Mouse (Mus musculus): ENCODE data around the gene Ikzf1. TPM values are rescaled to one million over a fixed set of nuclear protein-coding genes. Genes with fewer than 3 reads are reported as not detected.

The Ikzf1 gene
- total and polyA plus RNA-seq, 2 experiments = 1.2 to 3.3 TPM

DNA sequence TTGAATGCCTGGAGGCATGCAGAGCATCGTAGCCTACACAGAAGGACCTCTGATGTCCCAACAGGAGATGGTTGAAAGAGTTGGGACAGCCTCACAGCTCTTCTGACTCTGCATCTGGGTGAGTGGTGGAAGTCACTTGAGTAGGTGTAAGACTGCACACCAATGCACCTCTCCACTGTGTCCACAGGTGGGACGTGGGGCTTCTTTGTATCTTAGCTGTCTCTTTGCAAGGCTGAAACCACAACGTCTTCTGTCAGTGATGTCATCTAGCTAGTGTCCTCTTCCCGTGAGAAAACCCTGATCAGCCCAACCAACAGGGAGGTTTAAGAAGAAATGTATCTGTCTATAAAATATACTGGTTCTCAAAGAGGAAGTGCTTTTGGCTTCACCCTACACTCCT is 52.1 kb downstream of the Ikzf1 start:
- no peak for DNase-seq (ENCODE audit: extremely low read depth, low read depth, low spot score)
- 83% methylated on average over 4 of the region's 4 CpGs for WGBS
- TF ChIP-seq CTCF (IDR thresholded peaks at IDR 0.05; ENCODE audit: low read depth, low read length) (no peak), POLR2A (IDR thresholded peaks at IDR 0.05; ENCODE audit: extremely low read depth, insufficient read depth, low read length) (no peak)
- Histone ChIP-seq H3K79me2 (ENCODE audit: control insufficient read depth, insufficient read depth, low read length) (no peaks in the 10 kb centered on the region), H3K9ac (ENCODE audit: low read depth, low read length) (no peak overlapping the region), H3K36me3 (ENCODE audit: control insufficient read depth, insufficient read depth, low read length) (no peaks in the 10 kb centered on the region), H3K4me3 (ENCODE audit: insufficient read depth, low read depth, low read length) (no peak overlapping the region), H3K27me3 (ENCODE audit: control insufficient read depth, insufficient read depth, low read length) (no peaks in the 10 kb centered on the region), H3K27ac (replicated peaks; ENCODE audit: insufficient read depth, low read depth, low read length) (no peak overlapping the region), H3K4me1 (ENCODE audit: control insufficient read depth, insufficient read depth, low read length) (no peaks in the 10 kb centered on the region)

DNA sequence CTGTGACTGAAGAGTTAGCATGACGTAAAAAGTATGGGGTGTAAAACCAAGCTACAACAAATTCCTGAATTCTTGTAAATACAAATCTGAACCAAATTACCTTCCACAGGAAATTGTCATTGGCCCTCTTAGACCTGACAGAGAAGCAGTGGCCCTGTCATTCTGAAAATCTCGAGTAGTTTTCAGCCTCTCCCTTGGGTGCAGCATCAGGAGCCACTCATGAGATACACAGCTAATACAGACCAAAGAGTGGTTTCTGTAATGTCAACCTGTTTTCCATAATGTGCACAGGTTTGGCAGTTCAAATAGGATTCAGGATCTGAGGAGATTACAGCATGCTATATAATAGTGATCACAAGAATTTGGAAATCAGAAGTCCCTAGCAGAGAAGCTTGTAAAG is 52.8 kb downstream of the Ikzf1 start:
- no peak for DNase-seq (ENCODE audit: extremely low read depth, low read depth, low spot score)
- WGBS = 57% methylated on average over 2 of the region's 2 CpGs
- Histone ChIP-seq H3K27ac (replicated peaks; ENCODE audit: insufficient read depth, low read depth, low read length) (no peak overlapping the region), H3K36me3 (ENCODE audit: control insufficient read depth, insufficient read depth, low read length) (no peaks in the 10 kb centered on the region), H3K9ac (ENCODE audit: low read depth, low read length) (no peak overlapping the region), H3K27me3 (ENCODE audit: control insufficient read depth, insufficient read depth, low read length) (no peaks in the 10 kb centered on the region), H3K4me1 (ENCODE audit: control insufficient read depth, insufficient read depth, low read length) (no peaks in the 10 kb centered on the region), H3K4me3 (ENCODE audit: insufficient read depth, low read depth, low read length) (no peak overlapping the region), H3K79me2 (ENCODE audit: control insufficient read depth, insufficient read depth, low read length) (no peaks in the 10 kb centered on the region)
- TF ChIP-seq CTCF (IDR thresholded peaks at IDR 0.05; ENCODE audit: low read depth, low read length) = no peak

DNA sequence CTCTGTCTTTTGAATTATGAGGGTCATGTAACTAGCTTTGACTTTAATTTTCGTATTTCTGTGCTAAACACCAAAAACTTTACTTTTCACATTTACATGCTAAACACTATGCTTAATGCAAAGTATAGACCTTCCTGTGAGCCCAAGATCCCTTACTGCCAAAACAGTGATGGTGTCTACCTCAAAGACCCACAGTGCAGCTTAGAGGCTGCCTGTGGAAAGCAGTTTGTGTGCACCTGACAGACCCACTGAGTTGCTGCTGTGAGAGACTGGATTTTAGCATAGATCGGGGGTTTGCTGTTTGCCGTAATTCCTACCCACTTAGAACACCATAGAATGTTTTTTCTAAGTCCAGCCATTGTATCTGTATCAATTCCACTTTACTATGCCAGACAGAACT is 54.3 kb downstream of the Ikzf1 start:
- H3K4me1 ChIP-seq (ENCODE audit: control insufficient read depth, insufficient read depth, low read length) = no peaks in the 10 kb centered on the region
- no peak overlapping the region for H3K9ac ChIP-seq (ENCODE audit: low read depth, low read length)
- H3K27me3 ChIP-seq (ENCODE audit: control insufficient read depth, insufficient read depth, low read length) = no peaks in the 10 kb centered on the region
- no peak for DNase-seq (ENCODE audit: extremely low read depth, low read depth, low spot score)
- no peak overlapping the region for H3K4me3 ChIP-seq (ENCODE audit: insufficient read depth, low read depth, low read length)
- no peaks in the 10 kb centered on the region for H3K36me3 ChIP-seq (ENCODE audit: control insufficient read depth, insufficient read depth, low read length)
- TF ChIP-seq POLR2A (IDR thresholded peaks at IDR 0.05; ENCODE audit: extremely low read depth, insufficient read depth, low read length) (no peak), CTCF (IDR thresholded peaks at IDR 0.05; ENCODE audit: low read depth, low read length) (no peak)
- WGBS = 84% methylated on average over 3 of the region's 3 CpGs
- no peak overlapping the region for H3K27ac ChIP-seq (replicated peaks; ENCODE audit: insufficient read depth, low read depth, low read length)
- H3K79me2 ChIP-seq (ENCODE audit: control insufficient read depth, insufficient read depth, low read length) = no peaks in the 10 kb centered on the region

DNA sequence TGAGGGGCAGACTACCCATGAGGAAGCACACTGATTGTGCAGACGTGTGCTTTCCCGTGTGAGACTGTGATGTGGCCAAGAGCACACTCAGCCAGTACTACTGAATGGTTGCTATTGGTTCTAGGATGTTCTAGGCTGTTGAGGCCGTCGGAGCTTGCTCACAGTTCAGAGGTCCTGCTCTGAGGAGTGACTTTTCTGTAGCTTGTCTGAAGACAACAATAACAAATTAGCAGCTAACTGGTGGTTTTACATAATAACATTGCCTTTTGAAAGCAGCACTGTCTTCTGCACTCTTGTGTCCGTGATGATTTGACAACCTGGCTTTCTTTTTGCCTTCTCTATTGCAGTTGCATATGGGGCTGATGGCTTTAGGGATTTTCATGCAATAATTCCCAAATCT is 55.8 kb downstream of the Ikzf1 start:
- no peak overlapping the region for H3K9ac ChIP-seq (ENCODE audit: low read depth, low read length)
- WGBS = 65% methylated on average over 5 of the region's 5 CpGs
- H3K4me3 ChIP-seq (ENCODE audit: insufficient read depth, low read depth, low read length) = no peak overlapping the region
- H3K36me3 ChIP-seq (ENCODE audit: control insufficient read depth, insufficient read depth, low read length) = no peaks in the 10 kb centered on the region
- no peak for DNase-seq (ENCODE audit: extremely low read depth, low read depth, low spot score)
- no peak overlapping the region for H3K27ac ChIP-seq (replicated peaks; ENCODE audit: insufficient read depth, low read depth, low read length)
- no peaks in the 10 kb centered on the region for H3K4me1 ChIP-seq (ENCODE audit: control insufficient read depth, insufficient read depth, low read length)
- H3K79me2 ChIP-seq (ENCODE audit: control insufficient read depth, insufficient read depth, low read length) = no peaks in the 10 kb centered on the region
- TF ChIP-seq POLR2A (IDR thresholded peaks at IDR 0.05; ENCODE audit: extremely low read depth, insufficient read depth, low read length) (no peak), CTCF (IDR thresholded peaks at IDR 0.05; ENCODE audit: low read depth, low read length) (no peak)
- H3K27me3 ChIP-seq (ENCODE audit: control insufficient read depth, insufficient read depth, low read length) = no peaks in the 10 kb centered on the region

DNA sequence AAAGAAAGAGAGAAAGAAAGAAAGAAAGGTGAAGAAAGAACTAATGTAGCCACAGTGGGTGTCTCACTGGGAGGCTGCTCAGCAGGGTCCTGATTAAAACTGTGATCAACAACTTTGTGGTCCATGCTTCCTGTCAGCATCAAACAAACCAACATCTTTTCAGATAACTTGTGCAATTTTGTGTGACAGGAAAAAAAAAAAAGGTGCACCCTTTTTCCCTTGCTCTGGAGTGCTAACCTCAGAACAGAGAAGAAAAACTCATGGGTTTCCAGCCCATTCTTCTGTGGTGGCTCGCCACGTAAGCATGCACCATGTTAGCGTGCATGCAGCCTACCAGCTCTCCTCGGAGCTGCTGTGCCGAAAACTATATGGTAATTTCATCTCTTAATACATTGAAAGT is 56.8 kb downstream of the Ikzf1 start:
- Histone ChIP-seq H3K79me2 (ENCODE audit: control insufficient read depth, insufficient read depth, low read length) (no peaks in the 10 kb centered on the region), H3K27ac (replicated peaks; ENCODE audit: insufficient read depth, low read depth, low read length) (no peak overlapping the region), H3K9ac (ENCODE audit: low read depth, low read length) (no peak overlapping the region), H3K4me1 (ENCODE audit: control insufficient read depth, insufficient read depth, low read length) (no peaks in the 10 kb centered on the region), H3K27me3 (ENCODE audit: control insufficient read depth, insufficient read depth, low read length) (no peaks in the 10 kb centered on the region), H3K4me3 (ENCODE audit: insufficient read depth, low read depth, low read length) (no peak overlapping the region), H3K36me3 (ENCODE audit: control insufficient read depth, insufficient read depth, low read length) (no peaks in the 10 kb centered on the region)
- 77% methylated on average over 5 of the region's 5 CpGs for WGBS
- no peak for TF ChIP-seq CTCF (IDR thresholded peaks at IDR 0.05; ENCODE audit: low read depth, low read length)
- no peak for TF ChIP-seq POLR2A (IDR thresholded peaks at IDR 0.05; ENCODE audit: extremely low read depth, insufficient read depth, low read length)
- DNase-seq (ENCODE audit: extremely low read depth, low read depth, low spot score) = peak; percentile 4

DNA sequence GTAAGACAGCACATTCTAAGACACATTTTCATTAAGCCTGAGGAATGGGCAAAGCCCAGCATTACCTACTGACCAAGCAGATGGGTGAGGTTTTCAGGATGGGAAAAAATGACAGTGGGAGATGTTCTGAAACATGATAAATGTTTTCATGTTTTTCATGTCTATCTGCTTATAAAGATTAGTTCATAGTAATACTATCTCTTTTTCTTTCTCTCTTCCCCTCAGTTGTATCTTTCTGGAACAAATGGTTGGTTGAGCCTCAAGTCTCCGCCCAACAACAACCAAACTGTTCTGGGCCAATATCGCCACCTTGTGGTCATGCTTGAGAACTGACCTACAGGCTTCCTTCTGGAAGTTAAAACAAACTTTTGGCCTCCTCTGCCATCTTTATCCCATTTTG is 57.8 kb downstream of the Ikzf1 start:
- Histone ChIP-seq H3K79me2 (ENCODE audit: control insufficient read depth, insufficient read depth, low read length) (no peaks in the 10 kb centered on the region), H3K27me3 (ENCODE audit: control insufficient read depth, insufficient read depth, low read length) (no peaks in the 10 kb centered on the region), H3K4me3 (ENCODE audit: insufficient read depth, low read depth, low read length) (no peak overlapping the region), H3K4me1 (ENCODE audit: control insufficient read depth, insufficient read depth, low read length) (no peaks in the 10 kb centered on the region), H3K27ac (replicated peaks; ENCODE audit: insufficient read depth, low read depth, low read length) (no peak overlapping the region), H3K9ac (ENCODE audit: low read depth, low read length) (no peak overlapping the region), H3K36me3 (ENCODE audit: control insufficient read depth, insufficient read depth, low read length) (no peaks in the 10 kb centered on the region)
- WGBS = 22% methylated on average over 2 of the region's 2 CpGs
- peak; percentile 6 for DNase-seq (ENCODE audit: extremely low read depth, low read depth, low spot score)
- TF ChIP-seq POLR2A (IDR thresholded peaks at IDR 0.05; ENCODE audit: extremely low read depth, insufficient read depth, low read length) (no peak), CTCF (IDR thresholded peaks at IDR 0.05; ENCODE audit: low read depth, low read length) (no peak; the same call in 1 of the 2 replicates)

All from liver, adult 2 months (tissue).